Mouse (Mus musculus): ENCODE data around the gene Glb1l2. TPM values are rescaled to one million over a fixed set of nuclear protein-coding genes. Genes with fewer than 3 reads are reported as not detected.

The Glb1l2 gene
- total RNA-seq, 1 experiment, result 2.6 TPM

DNA sequence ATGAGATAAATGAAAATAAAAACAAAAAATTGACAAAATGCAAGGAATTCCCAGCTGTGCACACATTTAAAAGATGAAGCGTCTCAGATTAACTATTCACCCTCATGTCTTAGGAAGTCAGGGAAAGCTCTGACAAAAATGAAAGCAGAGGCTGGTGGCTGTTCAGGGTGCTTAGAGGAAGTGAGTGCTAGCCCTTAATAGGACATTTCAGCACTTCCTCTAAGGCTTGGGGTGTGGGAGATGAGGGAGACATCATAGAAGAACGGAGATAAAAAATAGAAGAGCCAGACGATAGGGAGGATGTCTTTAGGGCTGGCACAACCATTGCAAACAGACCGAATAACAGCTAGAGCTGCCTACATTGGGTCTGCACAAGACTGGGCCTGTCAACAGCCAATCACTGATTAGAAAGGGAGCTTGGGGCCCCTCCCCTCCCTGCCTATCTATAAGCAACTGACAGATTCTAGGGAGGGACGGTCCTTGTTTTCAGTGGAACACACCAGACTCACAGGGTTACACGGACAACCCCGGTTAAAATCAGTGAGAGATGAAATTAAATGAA lies 22.8 kb downstream of the Glb1l2 start:
- TF ChIP-seq MAFK (IDR thresholded peaks at IDR 0.05; ENCODE audit: insufficient read depth, low read depth, low read length) (no peak), ZC3H11A (IDR thresholded peaks at IDR 0.05; ENCODE audit: borderline replicate concordance, low read depth, low read length) (no peak)
- H3K36me3 ChIP-seq (ENCODE audit: control insufficient read depth, insufficient read depth, low read length, poor library complexity, severe bottlenecking), result no peaks in the 10 kb centered on the region
- H3K9ac ChIP-seq (ENCODE audit: insufficient read depth, low read depth, low read length, poor library complexity, severe bottlenecking), result no peak overlapping the region
- H3K4me3 ChIP-seq (ENCODE audit: insufficient read depth in 1 of 2, low read depth in 1 of 2, low read length in 2 of 2, poor library complexity in 1 of 2, severe bottlenecking in 1 of 2), result no peak overlapping the region
- H3K9me3 ChIP-seq (ENCODE audit: control insufficient read depth, insufficient read depth, low read depth, low read length), result no peaks in the 10 kb centered on the region
- no peak overlapping the region for H3K27ac ChIP-seq (ENCODE audit: insufficient read depth, low read depth, low read length, poor library complexity, severe bottlenecking)
- H3K4me1 ChIP-seq (ENCODE audit: control insufficient read depth in 2 of 2, insufficient read depth in 2 of 2, low read length in 2 of 2, poor library complexity in 1 of 2), result no peaks in the 10 kb centered on the region
- in situ Hi-C loops (cut with MboI; ENCODE audit: low sequenced_read_pairs in 2 of 2, unreplicated experiment in 2 of 2), result no loop called here
- no peak for DNase-seq (ENCODE audit: low read depth, low spot score)

DNA sequence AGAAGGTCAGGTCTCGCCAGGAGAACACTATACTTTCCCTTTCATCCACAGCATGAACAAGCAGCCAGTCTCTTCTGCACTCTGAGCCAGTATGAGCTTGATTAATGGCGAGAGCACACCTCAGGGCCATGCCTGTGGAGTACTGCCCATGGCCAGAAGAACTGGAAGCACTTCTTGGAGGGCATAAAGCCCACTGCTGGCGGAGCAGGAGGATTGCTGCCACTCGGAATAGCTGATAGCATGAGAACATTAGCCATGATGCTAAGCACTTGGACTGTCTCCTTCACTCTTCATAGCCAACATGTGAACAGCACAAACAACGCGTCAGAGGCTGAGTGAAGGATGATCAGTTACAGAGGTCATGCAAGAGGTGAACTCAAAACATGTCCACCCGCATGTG lies 27.8 kb downstream of the Glb1l2 start:
- in situ Hi-C loops (cut with MboI; ENCODE audit: low sequenced_read_pairs in 2 of 2, unreplicated experiment in 2 of 2), result no loop called here
- no peak overlapping the region for H3K4me3 ChIP-seq (ENCODE audit: insufficient read depth in 1 of 2, low read depth in 1 of 2, low read length in 2 of 2, poor library complexity in 1 of 2, severe bottlenecking in 1 of 2)
- no peak for TF ChIP-seq CHD2 (IDR thresholded peaks at IDR 0.05; ENCODE audit: low read depth, low read length)
- no peaks in the 10 kb centered on the region for H3K9me3 ChIP-seq (ENCODE audit: control insufficient read depth, insufficient read depth, low read depth, low read length)
- H3K36me3 ChIP-seq (ENCODE audit: control insufficient read depth, insufficient read depth, low read length, poor library complexity, severe bottlenecking), result no peaks in the 10 kb centered on the region
- no peak overlapping the region for H3K27ac ChIP-seq (ENCODE audit: insufficient read depth, low read depth, low read length, poor library complexity, severe bottlenecking)
- DNase-seq (ENCODE audit: low read depth, low spot score), result no peak
- H3K9ac ChIP-seq (ENCODE audit: insufficient read depth, low read depth, low read length, poor library complexity, severe bottlenecking), result no peak overlapping the region
- H3K4me1 ChIP-seq (ENCODE audit: control insufficient read depth in 2 of 2, insufficient read depth in 2 of 2, low read length in 2 of 2, poor library complexity in 1 of 2), result no peaks in the 10 kb centered on the region

DNA sequence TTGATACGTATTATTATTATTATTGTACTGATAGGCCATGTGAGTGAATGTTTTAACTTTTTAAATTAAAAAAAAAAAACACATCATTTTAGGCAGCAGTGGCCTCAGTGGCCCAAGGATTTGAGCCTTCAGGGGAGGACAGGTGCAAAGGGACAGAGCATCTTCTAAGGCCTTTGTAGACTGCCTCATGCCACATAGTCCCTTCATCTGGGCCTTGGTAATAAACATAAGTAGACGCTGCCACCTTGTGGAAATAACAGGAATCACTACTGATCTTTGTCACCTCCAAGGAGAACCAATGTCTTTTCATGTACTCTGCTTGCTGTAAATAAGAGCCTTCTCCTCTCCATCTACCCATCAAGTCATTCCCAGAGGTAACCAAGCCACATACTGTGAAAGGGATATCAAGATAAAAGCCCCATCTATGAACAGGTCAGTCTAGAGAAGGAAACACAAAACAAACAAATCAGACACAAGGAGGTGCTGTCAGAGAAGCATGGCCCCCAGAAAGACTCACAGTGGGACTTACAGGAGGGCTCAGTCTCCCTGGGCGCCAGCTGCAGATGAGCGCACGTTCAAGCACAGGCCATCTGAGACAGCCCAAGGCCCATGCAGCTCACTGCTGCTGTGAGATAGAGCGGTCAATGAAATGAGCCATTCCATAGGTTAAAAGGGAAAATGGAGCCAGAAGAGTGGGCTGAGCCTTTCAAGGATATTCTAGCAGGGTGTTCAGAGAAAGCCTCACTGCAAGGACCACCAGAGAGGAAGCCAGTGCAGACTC lies 30.0 kb downstream of the Glb1l2 start:
- no peak overlapping the region for H3K9ac ChIP-seq (ENCODE audit: insufficient read depth, low read depth, low read length, poor library complexity, severe bottlenecking)
- H3K4me3 ChIP-seq (ENCODE audit: insufficient read depth in 1 of 2, low read depth in 1 of 2, low read length in 2 of 2, poor library complexity in 1 of 2, severe bottlenecking in 1 of 2), result no peak overlapping the region
- TF ChIP-seq MAFK (IDR thresholded peaks at IDR 0.05; ENCODE audit: insufficient read depth, low read depth, low read length) (no peak), CHD2 (IDR thresholded peaks at IDR 0.05; ENCODE audit: low read depth, low read length) (no peak), ZNF384 (IDR thresholded peaks at IDR 0.05; ENCODE audit: low read depth, low read length) (no peak), ZC3H11A (IDR thresholded peaks at IDR 0.05; ENCODE audit: borderline replicate concordance, low read depth, low read length) (peak; percentile 78)
- no peak overlapping the region for H3K27ac ChIP-seq (ENCODE audit: insufficient read depth, low read depth, low read length, poor library complexity, severe bottlenecking)
- H3K4me1 ChIP-seq (ENCODE audit: control insufficient read depth in 2 of 2, insufficient read depth in 2 of 2, low read length in 2 of 2, poor library complexity in 1 of 2), result no peaks in the 10 kb centered on the region
- DNase-seq (ENCODE audit: low read depth, low spot score), result peak; percentile 54
- H3K36me3 ChIP-seq (ENCODE audit: control insufficient read depth, insufficient read depth, low read length, poor library complexity, severe bottlenecking), result no peaks in the 10 kb centered on the region
- no peaks in the 10 kb centered on the region for H3K9me3 ChIP-seq (ENCODE audit: control insufficient read depth, insufficient read depth, low read depth, low read length)
- in situ Hi-C loops (cut with MboI; ENCODE audit: low sequenced_read_pairs in 2 of 2, unreplicated experiment in 2 of 2), result no loop called here

DNA sequence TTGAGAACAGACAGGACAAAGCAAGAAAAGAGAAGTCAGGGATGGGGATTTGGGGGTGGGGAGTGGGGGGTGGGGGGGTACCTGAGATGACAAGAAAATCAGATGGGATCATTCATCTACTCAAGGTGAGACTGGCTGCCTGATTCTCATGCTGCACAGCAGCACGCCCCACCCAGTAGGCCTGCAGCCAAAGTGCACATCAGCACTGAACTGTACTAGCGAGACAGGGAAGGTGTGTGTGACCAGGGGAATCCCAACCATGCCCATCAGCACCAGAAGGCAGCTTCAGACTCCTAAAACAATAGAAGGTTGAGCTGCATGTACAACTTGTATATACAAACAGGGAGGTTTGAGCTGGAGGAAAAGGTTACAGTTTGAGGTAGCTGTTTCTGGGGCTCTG lies 30.6 kb downstream of the Glb1l2 start:
- Histone ChIP-seq H3K9me3 (ENCODE audit: control insufficient read depth, insufficient read depth, low read depth, low read length) (no peaks in the 10 kb centered on the region), H3K4me3 (ENCODE audit: insufficient read depth in 1 of 2, low read depth in 1 of 2, low read length in 2 of 2, poor library complexity in 1 of 2, severe bottlenecking in 1 of 2) (no peak overlapping the region), H3K27ac (ENCODE audit: insufficient read depth, low read depth, low read length, poor library complexity, severe bottlenecking) (no peak overlapping the region), H3K4me1 (ENCODE audit: control insufficient read depth in 2 of 2, insufficient read depth in 2 of 2, low read length in 2 of 2, poor library complexity in 1 of 2) (no peaks in the 10 kb centered on the region), H3K9ac (ENCODE audit: insufficient read depth, low read depth, low read length, poor library complexity, severe bottlenecking) (no peak overlapping the region), H3K36me3 (ENCODE audit: control insufficient read depth, insufficient read depth, low read length, poor library complexity, severe bottlenecking) (no peaks in the 10 kb centered on the region)
- TF ChIP-seq ZC3H11A (IDR thresholded peaks at IDR 0.05; ENCODE audit: borderline replicate concordance, low read depth, low read length) (no peak), ZNF384 (IDR thresholded peaks at IDR 0.05; ENCODE audit: low read depth, low read length) (no peak), CHD2 (IDR thresholded peaks at IDR 0.05; ENCODE audit: low read depth, low read length) (no peak), MAFK (IDR thresholded peaks at IDR 0.05; ENCODE audit: insufficient read depth, low read depth, low read length) (no peak), HCFC1 (IDR thresholded peaks at IDR 0.05; ENCODE audit: borderline replicate concordance, insufficient read depth, low read length) (no peak)
- DNase-seq (ENCODE audit: low read depth, low spot score), result no peak
- in situ Hi-C loops (cut with MboI; ENCODE audit: low sequenced_read_pairs in 2 of 2, unreplicated experiment in 2 of 2), result no loop called here

DNA sequence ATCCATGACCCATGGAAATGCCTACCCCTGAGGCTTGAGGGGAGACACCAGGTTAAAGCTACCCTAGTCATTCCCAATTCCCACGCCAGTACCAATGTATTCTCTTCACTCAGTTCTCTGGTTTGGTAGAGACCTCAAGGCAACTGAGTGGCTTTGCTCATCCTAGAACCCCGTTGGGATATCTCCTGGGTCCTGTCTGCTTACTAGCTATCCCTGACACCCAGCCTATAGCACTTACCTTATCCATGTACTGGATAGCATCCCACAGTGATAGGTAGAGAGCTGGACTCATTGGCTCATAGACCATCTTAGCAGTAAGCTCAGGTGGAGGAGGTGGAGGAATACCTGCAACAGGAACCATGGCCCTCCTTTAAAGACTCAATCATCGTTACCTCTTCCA lies 38.1 kb downstream of the Glb1l2 start:
- Histone ChIP-seq H3K9ac (ENCODE audit: insufficient read depth, low read depth, low read length, poor library complexity, severe bottlenecking) (no peak overlapping the region), H3K36me3 (ENCODE audit: control insufficient read depth, insufficient read depth, low read length, poor library complexity, severe bottlenecking) (no peaks in the 10 kb centered on the region), H3K9me3 (ENCODE audit: control insufficient read depth, insufficient read depth, low read depth, low read length) (no peaks in the 10 kb centered on the region), H3K4me1 (ENCODE audit: control insufficient read depth in 2 of 2, insufficient read depth in 2 of 2, low read length in 2 of 2, poor library complexity in 1 of 2) (no peaks in the 10 kb centered on the region), H3K27ac (ENCODE audit: insufficient read depth, low read depth, low read length, poor library complexity, severe bottlenecking) (no peak overlapping the region), H3K4me3 (ENCODE audit: insufficient read depth in 1 of 2, low read depth in 1 of 2, low read length in 2 of 2, poor library complexity in 1 of 2, severe bottlenecking in 1 of 2) (no peak overlapping the region)
- TF ChIP-seq ZNF384 (IDR thresholded peaks at IDR 0.05; ENCODE audit: low read depth, low read length), result no peak
- no peak for TF ChIP-seq CHD2 (IDR thresholded peaks at IDR 0.05; ENCODE audit: low read depth, low read length)
- TF ChIP-seq ZC3H11A (IDR thresholded peaks at IDR 0.05; ENCODE audit: borderline replicate concordance, low read depth, low read length), result no peak
- TF ChIP-seq HCFC1 (IDR thresholded peaks at IDR 0.05; ENCODE audit: borderline replicate concordance, insufficient read depth, low read length), result no peak
- in situ Hi-C loops (cut with MboI; ENCODE audit: low sequenced_read_pairs in 2 of 2, unreplicated experiment in 2 of 2), result loop anchor here in 1 of 2 experiments (25.0 kb wide), 1 partner anchor 1031 kb away; no protein-coding TSS in a partner anchor
- no peak for DNase-seq (ENCODE audit: low read depth, low spot score)
